Mouse (Mus musculus): ENCODE measurements around the gene Cytip.
A peak's percentile ranks its signal among the peaks of the same experiment; 100 is the strongest.
"Not testable (repeated sequence)": the region's sequence is repeated elsewhere in the genome, so short reads cannot be mapped to it uniquely, and the experiment has no call there.

Gene Cytip

GRCm38 (mm10) chr2:58160541-58161307, 34.6 kb downstream of the Cytip start:
- peak; percentile 56 for DNase-seq

GRCm38 (mm10) chr2:58159880-58160279, 35.5 kb downstream of the Cytip start:
- DNase-seq: peak; percentile 78

- peak; percentile 56 for DNase-seq
These were observed 36.2 kb downstream of the Cytip start for GRCm38 (mm10) chr2:58159121-58159520.

- no peak for DNase-seq
These were observed 36.8 kb downstream of the Cytip start for GRCm38 (mm10) chr2:58158539-58158938.

- DNase-seq: peak; percentile 45
These were observed 37.2 kb downstream of the Cytip start for GRCm38 (mm10) chr2:58158107-58158506.

GRCm38 (mm10) chr2:58157466-58157865, 37.9 kb downstream of the Cytip start:
- DNase-seq: no peak

GRCm38 (mm10) chr2:58156495-58157392, 38.6 kb downstream of the Cytip start:
- peak; percentile 75 for DNase-seq

GRCm38 (mm10) chr2:58156108-58156415, 39.3 kb downstream of the Cytip start:
- DNase-seq: no peak

- peak; percentile 46 for DNase-seq
These were observed 39.8 kb downstream of the Cytip start for GRCm38 (mm10) chr2:58155271-58156107.

GRCm38 (mm10) chr2:58154555-58154954, 40.8 kb downstream of the Cytip start:
- no peak for DNase-seq

GRCm38 (mm10) chr2:58153742-58154141, 41.6 kb downstream of the Cytip start:
- DNase-seq: no peak

- DNase-seq: no peak
These were observed 45.3 kb downstream of the Cytip start for GRCm38 (mm10) chr2:58149983-58150405.

GRCm38 (mm10) chr2:58146572-58146971, 48.8 kb downstream of the Cytip start:
- no peak for DNase-seq

- DNase-seq: no peak
These were observed 54.8 kb downstream of the Cytip start for GRCm38 (mm10) chr2:58140531-58140930.

GRCm38 (mm10) chr2:58138611-58139010, 56.7 kb downstream of the Cytip start:
- no peak for DNase-seq

- peak; percentile 58 for DNase-seq
These were observed 57.7 kb downstream of the Cytip start for GRCm38 (mm10) chr2:58137676-58138075.

- DNase-seq: no peak
These were observed 58.8 kb downstream of the Cytip start for GRCm38 (mm10) chr2:58136526-58136925.

GRCm38 (mm10) chr2:58135061-58135463, 60.3 kb downstream of the Cytip start:
- DNase-seq: no peak

- no peak for DNase-seq
These were observed 62.7 kb downstream of the Cytip start for GRCm38 (mm10) chr2:58132597-58132996.

- no peak for DNase-seq
These were observed 65.4 kb downstream of the Cytip start for GRCm38 (mm10) chr2:58129903-58130302.

GRCm38 (mm10) chr2:58111105-58111504, 84.2 kb downstream of the Cytip start:
- DNase-seq: no peak

GRCm38 (mm10) chr2:58107887-58108286, 87.4 kb downstream of the Cytip start:
- DNase-seq: not testable (repeated sequence)

GRCm38 (mm10) chr2:58107046-58107445, 88.3 kb downstream of the Cytip start:
- no peak for DNase-seq

Data from thymus, postnatal 25 days (tissue).